Mouse (Mus musculus): ENCODE measurements around the gene Kdm5d. TPM values are rescaled to one million over a fixed set of nuclear protein-coding genes. Genes with fewer than 3 reads are reported as not detected.

The Kdm5d gene
- total RNA-seq (2021), result 10 to 100 TPM in 1 of 2 experiments, not detected in 1; 15.4 TPM

- no peak for DNase-seq
Observed at GRCm38 (mm10) chrY:897393-898227, at the start of gene Kdm5d. TSS of gene Kdm5d (plus strand) at chrY:897788.

GRCm38 (mm10) chrY:872404-872803 is 25.2 kb upstream of the Kdm5d start:
- no peak for DNase-seq

DNA sequence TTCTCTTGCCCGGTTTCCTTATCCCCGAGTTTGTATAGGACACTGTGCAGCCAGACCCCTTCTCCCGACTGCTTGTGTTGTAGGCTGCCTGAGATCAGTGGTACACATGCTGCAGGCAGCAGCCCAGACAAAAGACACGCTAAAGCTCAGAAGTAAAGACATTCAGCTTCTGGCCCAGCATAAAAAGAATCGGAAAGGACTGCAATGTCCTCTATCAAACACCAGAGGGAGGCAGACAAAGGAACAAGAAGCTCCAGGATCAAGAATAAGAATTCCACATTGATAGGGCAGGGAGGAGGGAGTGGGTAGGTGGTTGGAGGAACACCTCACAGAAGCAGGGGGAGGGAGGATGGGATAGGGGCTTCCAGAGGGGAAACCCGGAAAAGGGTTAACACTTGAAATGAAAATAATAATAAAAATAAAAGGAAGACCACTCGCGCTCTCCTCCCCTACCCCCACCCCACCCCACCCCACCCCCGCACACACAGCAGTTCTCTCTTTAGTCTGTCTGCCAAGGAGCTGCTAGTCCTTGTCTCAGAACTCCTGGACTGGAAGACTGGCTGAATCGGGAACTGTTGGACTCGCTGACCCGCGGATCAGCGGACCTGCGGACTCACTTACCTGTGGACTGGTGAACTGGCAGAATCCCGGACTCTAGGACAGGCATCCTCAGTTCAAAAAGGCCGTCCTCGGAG is 24.6 kb upstream of the Kdm5d start:
- DNase-seq, result no peak

Small RNAs within 50 kb of the gene (microRNA-seq; reads per million reads assigned to microRNA genes)
- gene Gm47281, result 0 reads per million in 2 experiments

Other genes with a start within 250 kb of the Kdm5d start
- gene Zfy1, start 100.4 kb upstream of the Kdm5d start, total RNA-seq (2021), result not detected
- not detected for gene Uba1y, start 79.1 kb upstream of the Kdm5d start, total RNA-seq (2021)
- gene Eif2s3y, start 112.8 kb downstream of the Kdm5d start, total RNA-seq (2021), result 10 to 100 TPM in 1 of 2 experiments, not detected in 1; 85.5 TPM